Mouse (Mus musculus): Measurements from ENCODE around the gene Sucnr1. TPM values are rescaled to one million over a fixed set of nuclear protein-coding genes. Genes with fewer than 3 reads are reported as not detected.

Sucnr1 gene
- polyA plus RNA-seq (2014; fragmentation: Nextera tagmentation; extraction: Ambion mirVana): not detected in 2 replicates

DNA sequence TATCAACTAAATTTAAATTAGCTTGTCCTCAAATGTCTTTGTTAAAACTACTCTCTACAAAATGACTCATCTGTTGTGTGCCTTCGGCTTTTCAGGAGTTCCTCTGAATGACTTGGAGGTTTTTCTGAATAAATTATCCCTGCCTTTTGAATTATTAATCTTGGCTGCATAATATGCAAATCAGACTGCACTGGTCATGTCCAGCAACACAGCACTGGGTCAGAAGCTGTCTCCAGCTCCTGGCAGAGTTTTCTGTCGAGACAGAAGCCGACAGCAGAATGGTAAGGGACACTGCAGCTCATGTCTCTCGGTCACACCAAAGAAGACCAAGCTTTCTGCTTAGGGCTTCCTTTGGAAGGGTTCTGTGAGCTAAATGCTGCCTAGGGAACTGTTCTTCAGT is at the start of gene Sucnr1:
TSS of gene Sucnr1 (plus strand) at position 222 of the 400 bp plus-strand sequence.
- H3K4me3 ChIP-seq (ENCODE audit: low read depth, low read length): no peak within 1 kb of the TSS
- WGBS: 48% methylated on average over 4 of the region's 4 CpGs
- DNase-seq (ENCODE audit: low spot score) (no peak), ATAC-seq (replicated peaks; ENCODE audit: low FRiP score) (no peak)
- no peaks in the 10 kb centered on the region for H3K27me3 ChIP-seq (replicated peaks; ENCODE audit: control insufficient read depth, insufficient read depth, low read length)
- H3K36me3 ChIP-seq (ENCODE audit: control insufficient read depth, insufficient read depth, low read length): no peaks in the 10 kb centered on the region
- H3K4me2 ChIP-seq: no peak within 1 kb of the TSS
- H3K9me3 ChIP-seq (ENCODE audit: control insufficient read depth, low read length): no peaks in the 10 kb centered on the region
- no peak within 1 kb of the TSS for H3K9ac ChIP-seq (ENCODE audit: low read depth, low read length)
- H3K27ac ChIP-seq (ENCODE audit: low read depth, low read length): no peak within 1 kb of the TSS
- no peaks in the 10 kb centered on the region for H3K4me1 ChIP-seq (replicated peaks; ENCODE audit: control insufficient read depth, insufficient read depth, low read length)

DNA sequence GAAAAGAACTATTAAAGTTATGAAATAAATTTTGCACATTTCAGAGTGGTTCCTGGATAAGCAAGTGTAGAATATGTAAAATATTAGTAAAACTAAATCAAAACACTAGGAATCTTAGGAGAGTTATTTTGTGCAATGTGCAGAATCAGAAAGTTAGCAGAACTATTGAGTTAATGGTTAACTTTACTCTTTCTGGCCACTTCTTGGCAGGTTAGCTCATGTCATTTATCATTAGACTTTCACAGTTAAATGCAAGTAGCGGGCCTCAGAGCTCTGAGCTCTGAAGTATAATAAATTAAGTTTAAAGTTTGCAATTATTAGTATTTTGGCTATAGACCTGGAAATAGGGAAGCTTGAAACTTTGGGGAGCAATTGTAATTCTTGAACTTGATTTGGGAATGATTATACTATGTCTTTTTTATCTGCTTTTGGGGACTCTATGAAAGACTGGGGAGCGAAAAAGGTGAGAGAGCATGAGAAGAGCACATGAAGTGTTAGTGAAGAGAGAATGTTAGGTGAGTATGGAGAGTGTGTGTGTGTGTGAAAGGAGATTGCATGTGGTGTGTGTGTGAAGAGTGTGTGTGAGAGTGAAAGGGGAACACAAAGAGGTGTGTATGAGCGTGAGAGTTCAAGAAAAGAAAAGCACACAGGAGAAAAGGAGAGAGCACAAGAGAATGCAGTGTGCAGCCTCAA is 35.3 kb upstream of the Sucnr1 start:
- no peaks in the 10 kb centered on the region for H3K27me3 ChIP-seq (replicated peaks; ENCODE audit: control insufficient read depth, insufficient read depth, low read length)
- no peak overlapping the region for H3K4me3 ChIP-seq (ENCODE audit: low read depth, low read length)
- H3K36me3 ChIP-seq (ENCODE audit: control insufficient read depth, insufficient read depth, low read length): no peaks in the 10 kb centered on the region
- H3K9me3 ChIP-seq (ENCODE audit: control insufficient read depth, low read length): no peaks in the 10 kb centered on the region
- no peak overlapping the region for H3K4me2 ChIP-seq
- 80% methylated on average over 3 of the region's 3 CpGs for WGBS
- DNase-seq (ENCODE audit: low spot score) (no peak), ATAC-seq (replicated peaks; ENCODE audit: low FRiP score) (no peak)
- no peaks in the 10 kb centered on the region for H3K4me1 ChIP-seq (replicated peaks; ENCODE audit: control insufficient read depth, insufficient read depth, low read length)
- no peak overlapping the region for H3K9ac ChIP-seq (ENCODE audit: low read depth, low read length)
- H3K27ac ChIP-seq (ENCODE audit: low read depth, low read length): no peak overlapping the region

DNA sequence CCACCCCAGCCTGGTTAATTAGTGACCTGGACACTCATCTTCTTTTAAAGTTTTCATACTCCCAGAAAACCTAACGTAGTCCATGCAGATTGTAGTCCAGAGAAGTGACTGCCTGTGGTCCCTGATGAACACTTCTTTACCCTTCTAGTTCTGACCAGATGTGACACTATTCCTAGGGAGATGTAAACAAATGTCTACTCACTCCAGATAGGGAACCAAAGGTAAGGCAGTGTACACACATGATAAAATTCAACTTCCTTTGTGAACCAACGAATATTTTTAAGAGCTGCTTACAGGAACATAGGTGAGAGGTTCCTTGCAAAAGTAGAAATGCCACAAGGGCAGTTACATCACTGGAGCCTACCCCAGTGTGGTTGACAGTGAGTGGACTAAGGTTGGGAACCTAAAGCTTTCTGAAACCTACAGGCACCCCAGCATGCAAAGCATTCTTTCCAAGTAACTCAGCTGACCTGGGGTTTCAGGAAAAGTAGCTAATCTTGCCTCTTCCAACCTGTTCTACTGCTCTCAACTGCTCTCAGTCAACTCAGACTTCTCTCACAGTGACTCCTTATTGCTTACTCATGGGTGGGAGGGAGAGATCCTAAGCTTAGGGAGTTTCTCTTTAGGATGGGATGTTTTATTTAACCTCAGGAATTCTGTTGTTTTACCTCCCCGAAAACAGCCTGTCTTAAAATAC is 28.3 kb upstream of the Sucnr1 start:
- ATAC-seq (replicated peaks; ENCODE audit: low FRiP score): no peak
- no peaks in the 10 kb centered on the region for H3K27me3 ChIP-seq (replicated peaks; ENCODE audit: control insufficient read depth, insufficient read depth, low read length)
- no peaks in the 10 kb centered on the region for H3K9me3 ChIP-seq (ENCODE audit: control insufficient read depth, low read length)
- no peak overlapping the region for H3K27ac ChIP-seq (ENCODE audit: low read depth, low read length)
- H3K4me3 ChIP-seq (ENCODE audit: low read depth, low read length): no peak overlapping the region
- no peak overlapping the region for H3K9ac ChIP-seq (ENCODE audit: low read depth, low read length)
- DNase-seq (ENCODE audit: low spot score): no peak
- no peak overlapping the region for H3K4me2 ChIP-seq
- H3K36me3 ChIP-seq (ENCODE audit: control insufficient read depth, insufficient read depth, low read length): no peaks in the 10 kb centered on the region
- H3K4me1 ChIP-seq (replicated peaks; ENCODE audit: control insufficient read depth, insufficient read depth, low read length): no peaks in the 10 kb centered on the region
- WGBS: 57% methylated on average over 3 of the region's 3 CpGs

DNA sequence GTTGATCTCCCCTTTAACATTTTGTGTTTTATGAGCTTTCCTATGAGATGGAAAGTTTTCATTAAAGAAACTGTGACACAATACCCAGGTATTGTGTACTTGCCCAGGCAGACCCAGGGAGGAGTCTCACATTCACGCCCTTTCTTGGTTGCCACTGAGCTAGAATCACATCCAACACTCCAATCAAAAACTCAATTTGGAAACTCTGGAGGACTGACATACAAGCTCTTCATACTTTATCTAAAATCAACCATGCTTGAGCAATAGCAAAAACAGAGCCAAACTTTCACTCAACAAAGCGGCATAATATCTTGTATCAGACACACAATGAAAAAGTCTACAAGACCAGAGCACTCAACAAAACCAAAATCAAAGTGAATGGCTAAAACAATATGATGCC is 27.7 kb upstream of the Sucnr1 start:
- Histone ChIP-seq H3K4me1 (replicated peaks; ENCODE audit: control insufficient read depth, insufficient read depth, low read length) (no peaks in the 10 kb centered on the region), H3K4me3 (ENCODE audit: low read depth, low read length) (no peak overlapping the region), H3K27me3 (replicated peaks; ENCODE audit: control insufficient read depth, insufficient read depth, low read length) (no peaks in the 10 kb centered on the region), H3K4me2 (no peak overlapping the region), H3K9me3 (ENCODE audit: control insufficient read depth, low read length) (no peaks in the 10 kb centered on the region), H3K36me3 (ENCODE audit: control insufficient read depth, insufficient read depth, low read length) (no peaks in the 10 kb centered on the region), H3K27ac (ENCODE audit: low read depth, low read length) (no peak overlapping the region), H3K9ac (ENCODE audit: low read depth, low read length) (no peak overlapping the region)
- no peak for DNase-seq (ENCODE audit: low spot score)
- WGBS: 85% methylated on average over 2 of the region's 2 CpGs
- no peak for ATAC-seq (replicated peaks; ENCODE audit: low FRiP score)

DNA sequence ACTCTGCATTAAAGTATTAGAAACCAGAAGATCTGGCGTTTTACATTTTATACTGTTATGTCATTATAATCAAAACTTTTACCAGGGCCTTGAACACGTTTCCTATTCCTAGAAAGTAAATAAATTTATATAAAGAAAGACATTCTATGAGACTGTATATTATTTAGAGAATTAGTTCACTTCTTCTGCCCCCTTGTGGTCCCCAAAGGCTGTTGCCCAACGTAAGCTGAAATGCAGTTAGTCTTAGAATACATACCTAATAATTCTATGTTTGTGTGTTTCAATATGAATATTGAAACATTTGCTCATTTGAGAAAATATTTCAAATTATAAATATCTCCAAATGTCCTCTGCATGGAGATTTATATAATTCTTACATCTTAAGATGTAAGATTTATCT is 25.2 kb upstream of the Sucnr1 start:
- no peak overlapping the region for H3K9ac ChIP-seq (ENCODE audit: low read depth, low read length)
- H3K36me3 ChIP-seq (ENCODE audit: control insufficient read depth, insufficient read depth, low read length): no peaks in the 10 kb centered on the region
- ATAC-seq (replicated peaks; ENCODE audit: low FRiP score) (no peak), DNase-seq (ENCODE audit: low spot score) (no peak)
- H3K27ac ChIP-seq (ENCODE audit: low read depth, low read length): no peak overlapping the region
- H3K9me3 ChIP-seq (ENCODE audit: control insufficient read depth, low read length): no peaks in the 10 kb centered on the region
- WGBS: 40% methylated on average over 3 of the region's 3 CpGs
- H3K4me3 ChIP-seq (ENCODE audit: low read depth, low read length): no peak overlapping the region
- H3K27me3 ChIP-seq (replicated peaks; ENCODE audit: control insufficient read depth, insufficient read depth, low read length): no peaks in the 10 kb centered on the region
- no peaks in the 10 kb centered on the region for H3K4me1 ChIP-seq (replicated peaks; ENCODE audit: control insufficient read depth, insufficient read depth, low read length)
- no peak overlapping the region for H3K4me2 ChIP-seq

DNA sequence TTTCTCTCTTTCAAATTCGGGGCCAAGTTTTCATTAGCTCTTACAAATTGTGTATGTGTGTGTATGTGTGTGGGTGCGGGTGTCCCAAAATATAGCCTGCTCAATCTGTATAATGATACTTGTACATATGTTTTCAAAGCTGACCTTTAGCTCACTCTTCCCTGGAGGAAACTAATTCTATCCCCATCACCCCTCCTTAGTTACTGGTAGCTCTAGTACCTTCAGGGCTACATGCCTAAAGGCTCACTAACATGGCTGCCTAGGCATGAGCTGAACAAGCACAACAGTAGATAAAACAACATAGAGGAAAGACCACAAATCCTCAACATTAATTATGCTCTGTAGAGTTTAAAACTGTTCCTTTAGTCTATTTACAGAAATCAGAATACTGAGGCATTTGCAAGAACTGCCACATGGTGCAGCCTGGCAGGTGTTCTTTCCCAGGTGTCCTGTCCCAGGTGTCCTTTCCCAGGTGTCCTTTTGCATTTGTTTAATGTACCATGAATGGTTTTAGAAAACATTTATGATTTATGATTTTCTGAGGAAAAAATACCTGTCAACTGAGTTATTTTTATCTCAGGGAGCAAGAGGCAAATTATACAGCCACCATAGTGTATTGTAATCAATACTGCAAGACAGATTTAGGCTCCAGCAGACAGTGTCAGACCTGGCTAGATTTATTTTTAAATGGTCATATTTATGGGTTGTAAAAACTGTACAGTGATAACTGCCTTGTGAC is 24.4 kb upstream of the Sucnr1 start:
- H3K27me3 ChIP-seq (replicated peaks; ENCODE audit: control insufficient read depth, insufficient read depth, low read length): no peaks in the 10 kb centered on the region
- H3K9ac ChIP-seq (ENCODE audit: low read depth, low read length): no peak overlapping the region
- H3K27ac ChIP-seq (ENCODE audit: low read depth, low read length): no peak overlapping the region
- no peak overlapping the region for H3K4me2 ChIP-seq
- no peak for DNase-seq (ENCODE audit: low spot score)
- ATAC-seq (replicated peaks; ENCODE audit: low FRiP score): no peak
- no peaks in the 10 kb centered on the region for H3K4me1 ChIP-seq (replicated peaks; ENCODE audit: control insufficient read depth, insufficient read depth, low read length)
- 81% methylated on average over 2 of the region's 2 CpGs for WGBS
- no peaks in the 10 kb centered on the region for H3K9me3 ChIP-seq (ENCODE audit: control insufficient read depth, low read length)
- no peaks in the 10 kb centered on the region for H3K36me3 ChIP-seq (ENCODE audit: control insufficient read depth, insufficient read depth, low read length)
- no peak overlapping the region for H3K4me3 ChIP-seq (ENCODE audit: low read depth, low read length)

DNA sequence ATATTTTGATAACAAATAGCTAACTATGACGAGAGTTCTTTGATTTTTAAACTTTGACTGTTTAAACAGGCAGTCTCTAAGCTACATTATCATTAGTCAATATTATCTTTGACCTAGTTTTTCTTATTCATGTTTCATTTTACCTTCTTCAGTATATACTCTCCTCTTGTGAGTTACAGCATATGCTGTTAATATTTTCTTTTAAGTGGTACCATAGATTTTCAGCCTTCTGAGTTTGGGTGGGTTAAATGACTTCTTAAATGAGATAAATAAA is 23.9 kb upstream of the Sucnr1 start:
- no peaks in the 10 kb centered on the region for H3K9me3 ChIP-seq (ENCODE audit: control insufficient read depth, low read length)
- H3K27ac ChIP-seq (ENCODE audit: low read depth, low read length): no peak overlapping the region
- no peak overlapping the region for H3K9ac ChIP-seq (ENCODE audit: low read depth, low read length)
- H3K27me3 ChIP-seq (replicated peaks; ENCODE audit: control insufficient read depth, insufficient read depth, low read length): no peaks in the 10 kb centered on the region
- H3K36me3 ChIP-seq (ENCODE audit: control insufficient read depth, insufficient read depth, low read length): no peaks in the 10 kb centered on the region
- no peaks in the 10 kb centered on the region for H3K4me1 ChIP-seq (replicated peaks; ENCODE audit: control insufficient read depth, insufficient read depth, low read length)
- DNase-seq (ENCODE audit: low spot score) (no peak), ATAC-seq (replicated peaks; ENCODE audit: low FRiP score) (no peak)
- no peak overlapping the region for H3K4me2 ChIP-seq
- H3K4me3 ChIP-seq (ENCODE audit: low read depth, low read length): no peak overlapping the region
- 53% methylated on average over 1 of the region's 1 CpGs for WGBS

DNA sequence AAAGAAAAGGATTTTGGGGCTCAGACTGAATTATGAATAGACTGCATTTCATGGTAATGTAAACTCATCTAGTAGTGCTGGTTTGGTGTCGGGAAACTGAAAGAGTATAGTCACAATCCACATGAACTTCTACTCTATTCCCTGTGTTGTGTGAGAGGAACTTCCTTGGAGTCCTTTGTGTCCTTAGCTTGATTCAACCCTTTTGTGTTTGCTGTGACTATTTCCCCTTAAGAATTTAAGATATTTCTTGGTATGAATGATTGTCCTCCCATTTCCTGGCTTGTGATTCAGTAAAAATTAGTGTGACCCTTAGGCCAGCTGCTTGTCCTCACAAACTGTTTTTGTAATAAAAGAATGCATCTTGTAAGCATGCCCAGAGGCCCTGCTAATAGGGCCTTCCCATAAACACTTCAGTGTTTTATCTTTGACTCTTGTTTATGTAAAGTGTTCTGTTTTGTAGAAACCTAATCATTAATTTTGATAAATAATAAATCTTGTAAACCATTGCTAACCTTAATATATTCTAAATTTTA is 2.7 kb upstream of the Sucnr1 start:
- Histone ChIP-seq H3K9me3 (ENCODE audit: control insufficient read depth, low read length) (no peaks in the 10 kb centered on the region), H3K27ac (ENCODE audit: low read depth, low read length) (no peak overlapping the region), H3K4me1 (replicated peaks; ENCODE audit: control insufficient read depth, insufficient read depth, low read length) (no peaks in the 10 kb centered on the region), H3K4me3 (ENCODE audit: low read depth, low read length) (no peak overlapping the region), H3K27me3 (replicated peaks; ENCODE audit: control insufficient read depth, insufficient read depth, low read length) (no peaks in the 10 kb centered on the region), H3K9ac (ENCODE audit: low read depth, low read length) (no peak overlapping the region), H3K36me3 (ENCODE audit: control insufficient read depth, insufficient read depth, low read length) (no peaks in the 10 kb centered on the region), H3K4me2 (no peak overlapping the region)
- ATAC-seq (replicated peaks; ENCODE audit: low FRiP score): no peak
- DNase-seq (ENCODE audit: low spot score): no peak
- 92% methylated on average over 1 of the region's 1 CpGs for WGBS

Data from liver, embryonic 11.5 days (tissue).